Mouse (Mus musculus) midbrain, embryonic 13.5 days (tissue): Measurements from ENCODE around the gene Ap2a1. TPM values are rescaled to one million over a fixed set of nuclear protein-coding genes. Genes with fewer than 3 reads are reported as not detected.
"Not testable (repeated sequence)": the region's sequence is repeated elsewhere in the genome, so short reads cannot be mapped to it uniquely, and the experiment has no call there.

Experiments
- ATAC-seq: fragments of 200-750 bp; cut with Nextera tagmentation; 2 replicates; pipeline ENCODE4 v1.8.0; 2017; ENCODE audit warnings: mild to moderate bottlenecking, moderate TSS enrichment, moderate library complexity
- H3K27ac ChIP-seq: fragments of 300-500 bp; sonication (generic); 2 replicates; pipeline ENCODE4 v1.5.1; 2015; ENCODE audit warnings: inconsistent platforms, mild to moderate bottlenecking, moderate library complexity
- H3K27me3 ChIP-seq: fragments of 300-500 bp; sonication (generic); 2 replicates; pipeline ENCODE4 v1.6.1; 2015; ENCODE audit warnings: mild to moderate bottlenecking, inconsistent platforms
- H3K36me3 ChIP-seq: fragments of 300-500 bp; sonication (generic); 2 replicates; pipeline ENCODE4 v1.6.1; 2015; ENCODE audit warnings: mild to moderate bottlenecking, inconsistent platforms
- H3K4me1 ChIP-seq: fragments of 300-500 bp; sonication (generic); replicated peaks from 2 replicates; pipeline ENCODE4 v1.6.1; 2015; ENCODE audit warnings: inconsistent platforms
- H3K4me2 ChIP-seq: fragments of 300-500 bp; sonication (generic); replicated peaks from 2 replicates; pipeline ENCODE4 v1.6.1; 2015; ENCODE audit warnings: moderate library complexity, mild to moderate bottlenecking, inconsistent platforms
- H3K4me3 ChIP-seq: fragments of 300-500 bp; sonication (generic); replicated peaks from 2 replicates; pipeline ENCODE4 v1.5.1; 2015; ENCODE audit warnings: mild to moderate bottlenecking, inconsistent platforms
- H3K9ac ChIP-seq: fragments of 300-500 bp; sonication (generic); replicated peaks from 2 replicates; pipeline ENCODE4 v1.6.1; 2015; ENCODE audit warnings: mild to moderate bottlenecking, inconsistent platforms
- H3K9me3 ChIP-seq: fragments of 300-500 bp; sonication (generic); 2 replicates; pipeline ENCODE4 v1.6.1; 2016; ENCODE audit warnings: mild to moderate bottlenecking, inconsistent platforms
- WGBS: fragments of 180-500 bp; shearing (Covaris S2); methylation state at CpG from one replicate; pipeline ENCODE4 v1.1.7; 2015; 5-methylcytosine and 5-hydroxymethylcytosine counted together
- polyA plus RNA-seq: library from polyadenylated mRNA; unstranded; fragments of >200 nt; fragmentation: Nextera tagmentation; extraction: Ambion mirVana; gene quantifications from 2 replicates; pipeline ENCODE4 v1.2.1, GENCODE M21; 2015

Ap2a1 gene
- polyA plus RNA-seq, 1 experiment from 2014 or later: 98.6 TPM

- H3K36me3 ChIP-seq: peaks cover 31% of the 10 kb centered on the region
- WGBS: 15% methylated on average over 6 of the region's 6 CpGs
- no peaks in the 10 kb centered on the region for H3K9me3 ChIP-seq
- H3K4me2 ChIP-seq: peak overlapping the region; percentile 98
- peak overlapping the region; percentile 82 for H3K4me3 ChIP-seq
- ATAC-seq: no peak
- peak overlapping the region; percentile 89 for H3K9ac ChIP-seq
- no peaks in the 10 kb centered on the region for H3K27me3 ChIP-seq
- H3K27ac ChIP-seq: peak overlapping the region; percentile 97
- peaks cover 69% of the 10 kb centered on the region for H3K4me1 ChIP-seq
Observed at GRCm38 (mm10) chr7:44891611-44892010, 37.7 kb downstream of the Ap2a1 start.

- H3K9me3 ChIP-seq: no peaks in the 10 kb centered on the region
- H3K4me1 ChIP-seq: peaks cover 64% of the 10 kb centered on the region
- H3K27ac ChIP-seq: no peak overlapping the region
- 80% methylated on average over 4 of the region's 4 CpGs for WGBS
- H3K36me3 ChIP-seq: peaks cover 40% of the 10 kb centered on the region
- H3K27me3 ChIP-seq: no peaks in the 10 kb centered on the region
- peak overlapping the region; percentile 82 for H3K4me3 ChIP-seq
- peak overlapping the region; percentile 89 for H3K9ac ChIP-seq
- peak overlapping the region; percentile 98 for H3K4me2 ChIP-seq
- ATAC-seq: no peak
Observed at GRCm38 (mm10) chr7:44890737-44891136, 38.6 kb downstream of the Ap2a1 start.

- Histone ChIP-seq H3K4me3 (peak overlapping the region; percentile 82), H3K4me2 (peak overlapping the region; percentile 98), H3K27ac (no peak overlapping the region), H3K27me3 (no peaks in the 10 kb centered on the region), H3K9ac (0 out of 2 replicates have a peak overlapping the region, but pooled peaks have one; percentile 89), H3K36me3 (peaks cover 45% of the 10 kb centered on the region), H3K9me3 (no peaks in the 10 kb centered on the region), H3K4me1 (peaks cover 63% of the 10 kb centered on the region)
- 94% methylated on average over 7 of the region's 7 CpGs for WGBS
- no peak for ATAC-seq
Observed at GRCm38 (mm10) chr7:44890180-44890579, 39.1 kb downstream of the Ap2a1 start.

GRCm38 (mm10) chr7:44888256-44889105, 40.8 kb downstream of the Ap2a1 start:
- Histone ChIP-seq H3K36me3 (peaks cover 60% of the 10 kb centered on the region), H3K4me3 (no peak overlapping the region), H3K27me3 (no peaks in the 10 kb centered on the region), H3K9ac (0 out of 2 replicates have a peak overlapping the region, but pooled peaks have one; percentile 24), H3K27ac (no peak overlapping the region), H3K4me2 (no peak overlapping the region), H3K4me1 (peaks cover 46% of the 10 kb centered on the region), H3K9me3 (no peaks in the 10 kb centered on the region)
- 89% methylated on average over 13 of the region's 13 CpGs for WGBS
- ATAC-seq: no peak

GRCm38 (mm10) chr7:44886964-44887363, 42.3 kb downstream of the Ap2a1 start:
- Histone ChIP-seq H3K4me2 (no peak overlapping the region), H3K9me3 (no peaks in the 10 kb centered on the region), H3K27me3 (no peaks in the 10 kb centered on the region), H3K4me1 (peaks cover 40% of the 10 kb centered on the region), H3K4me3 (no peak overlapping the region), H3K27ac (no peak overlapping the region), H3K9ac (no peak overlapping the region; the same call in 1 of the 2 replicates), H3K36me3 (peaks cover 75% of the 10 kb centered on the region)
- no peak for ATAC-seq
- 94% methylated on average over 7 of the region's 7 CpGs for WGBS

GRCm38 (mm10) chr7:44884637-44885036, 44.7 kb downstream of the Ap2a1 start:
- Histone ChIP-seq H3K4me2 (no peak overlapping the region), H3K9ac (no peak overlapping the region), H3K4me3 (no peak overlapping the region), H3K27me3 (no peaks in the 10 kb centered on the region), H3K9me3 (no peaks in the 10 kb centered on the region), H3K4me1 (peaks cover 21% of the 10 kb centered on the region), H3K27ac (no peak overlapping the region), H3K36me3 (peaks cover 89% of the 10 kb centered on the region)
- no peak for ATAC-seq
- 99% methylated on average over 5 of the region's 5 CpGs for WGBS

- Histone ChIP-seq H3K4me1 (0 out of 2 replicates have a peak, but pooled peaks cover 5% of the 10 kb centered on the region), H3K36me3 (peaks cover 91% of the 10 kb centered on the region), H3K27ac (no peak overlapping the region), H3K4me3 (no peak overlapping the region), H3K9me3 (no peaks in the 10 kb centered on the region), H3K4me2 (no peak overlapping the region), H3K27me3 (no peaks in the 10 kb centered on the region), H3K9ac (no peak overlapping the region)
- ATAC-seq: no peak
- WGBS: 94% methylated on average over 3 of the region's 3 CpGs
Observed at GRCm38 (mm10) chr7:44883036-44883435, 46.3 kb downstream of the Ap2a1 start.

GRCm38 (mm10) chr7:44877833-44878232, 51.5 kb downstream of the Ap2a1 start:
- ATAC-seq: no peak
- peaks cover 75% of the 10 kb centered on the region for H3K36me3 ChIP-seq

GRCm38 (mm10) chr7:44871774-44872173, 57.5 kb downstream of the Ap2a1 start:
- H3K36me3 ChIP-seq: peaks cover 17% of the 10 kb centered on the region
- not testable (repeated sequence) for H3K9ac ChIP-seq, ATAC-seq, H3K4me3 ChIP-seq, H3K4me2 ChIP-seq, H3K27ac ChIP-seq, H3K9me3 ChIP-seq, H3K27me3 ChIP-seq
- peaks cover 30% of the 10 kb centered on the region for H3K4me1 ChIP-seq
- 86% methylated on average over 2 of the region's 2 CpGs for WGBS

More at GRCm38 (mm10) chr7:44877833-44878232, 51.5 kb downstream of the Ap2a1 start:
- Histone ChIP-seq H3K4me3 (no peak overlapping the region), H3K4me2 (no peak overlapping the region), H3K27me3 (no peaks in the 10 kb centered on the region), H3K4me1 (no peaks in the 10 kb centered on the region), H3K27ac (no peak overlapping the region), H3K9ac (no peak overlapping the region), H3K9me3 (no peaks in the 10 kb centered on the region)
- WGBS: 90% methylated on average over 14 of the region's 14 CpGs

- peaks cover 17% of the 10 kb centered on the region for H3K36me3 ChIP-seq
- no peak overlapping the region for H3K27ac ChIP-seq
- peaks cover 36% of the 10 kb centered on the region for H3K4me1 ChIP-seq
- no peaks in the 10 kb centered on the region for H3K27me3 ChIP-seq
- no peak overlapping the region for H3K9ac ChIP-seq
- H3K4me3 ChIP-seq: no peak overlapping the region
- H3K4me2 ChIP-seq: no peak overlapping the region
- no peak for ATAC-seq
- 29% methylated on average over 1 of the region's 1 CpGs for WGBS
- H3K9me3 ChIP-seq: no peaks in the 10 kb centered on the region
Observed at GRCm38 (mm10) chr7:44871181-44871580, 58.1 kb downstream of the Ap2a1 start.

GRCm38 (mm10) chr7:44870614-44871013, 58.7 kb downstream of the Ap2a1 start:
- H3K9me3 ChIP-seq: no peaks in the 10 kb centered on the region
- H3K27me3 ChIP-seq: no peaks in the 10 kb centered on the region
- no peak for ATAC-seq
- peak overlapping the region; percentile 96 for H3K4me2 ChIP-seq
- WGBS: 84% methylated on average over 6 of the region's 6 CpGs
- peak overlapping the region; percentile 62 for H3K9ac ChIP-seq
- peaks cover 17% of the 10 kb centered on the region for H3K36me3 ChIP-seq
- H3K4me1 ChIP-seq: peaks cover 41% of the 10 kb centered on the region
- H3K4me3 ChIP-seq: peak overlapping the region; percentile 85
- H3K27ac ChIP-seq: peak overlapping the region; percentile 100

- Histone ChIP-seq H3K9me3 (no peaks in the 10 kb centered on the region), H3K27ac (peak within 1 kb of the TSS; percentile 100), H3K4me3 (peak within 1 kb of the TSS; percentile 85), H3K9ac (peak within 1 kb of the TSS; percentile 99), H3K27me3 (no peaks in the 10 kb centered on the region), H3K4me1 (peaks cover 48% of the 10 kb centered on the region), H3K36me3 (peaks cover 21% of the 10 kb centered on the region), H3K4me2 (peak within 1 kb of the TSS; percentile 96)
- peak; percentile 96 for ATAC-seq
- 11% methylated on average over 29 of the region's 29 CpGs for WGBS
Observed at GRCm38 (mm10) chr7:44869697-44870528, 59.4 kb downstream of the Ap2a1 start, which contains the start of gene Ptov1. Gene Ptov1 (minus strand): TSS chr7:44869788.
